Comparison of ENCODE assay signal across 10 mouse cellular contexts in genomic region chr19:57544229-57544879, GRCm38 (mm10).
A peak's percentile ranks its signal among the peaks of the same experiment; 100 is the strongest.
DNase-seq lines count a peak whose midpoint lies in the region; ATAC-seq lines count a peak whose summit lies in the region.
"Had no signal": no experiment of that assay in that cellular context is flagged by ENCODE, and none has a peak within 500 bp of the region (broad histone marks: within the 10 kb centered on the region; RNA-seq: fewer than 3 reads in every experiment).

No protein-coding gene starts in this region.

- H3K4me3 ChIP-seq in forebrain, embryonic 11.5 days (ENCODE audit: low read depth, low read length) = no peak overlapping the region
- no peak overlapping the region for H3K4me3 ChIP-seq in limb, embryonic 15.5 days

- no peaks in the 10 kb centered on the region; the same call in 1 of the 2 replicates for H3K9me3 ChIP-seq in forebrain, embryonic 11.5 days (ENCODE audit: control insufficient read depth, low read length)
- H3K9me3 ChIP-seq in limb, embryonic 15.5 days = no peaks in the 10 kb centered on the region
- H3K9me3 ChIP-seq: heart, embryonic 15.5 days had no signal

- H3K27me3 ChIP-seq in forebrain, embryonic 11.5 days (ENCODE audit: control insufficient read depth, insufficient read depth, low read length) = no peaks in the 10 kb centered on the region
- no peaks in the 10 kb centered on the region for H3K27me3 ChIP-seq in limb, embryonic 15.5 days
- H3K27me3 ChIP-seq: heart, embryonic 15.5 days had no signal

- DNase-seq in cerebellum, postnatal 4 days (ENCODE audit: low spot score in 2 of 2) = no peak
- peak; percentile 42 for DNase-seq in left cerebral cortex, postnatal 4 days
- no peak for DNase-seq in left cerebral cortex, adult 18-20 months (ENCODE audit: low spot score in 2 of 2)
- peak; percentile 34 for DNase-seq in forebrain, embryonic 11.5 days (ENCODE audit: low spot score)
- no peak for DNase-seq in urinary bladder, postnatal 4 days (ENCODE audit: low spot score in 2 of 2)
- no peak for DNase-seq in ovary, postnatal 36 days (ENCODE audit: low spot score)
- DNase-seq: lung, postnatal 36 days had no signal

- 57% methylated on average over 17 of the region's 17 CpGs for WGBS in forebrain, embryonic 11.5 days
- WGBS in limb, embryonic 15.5 days = 38% methylated on average over 17 of the region's 17 CpGs

- no peak overlapping the region for H3K4me2 ChIP-seq in forebrain, embryonic 11.5 days (ENCODE audit: low read depth, low read length, severe bottlenecking)
- peak overlapping the region; percentile 21 for H3K4me2 ChIP-seq in limb, embryonic 15.5 days

- peak; percentile 5; the same call in 1 of the 2 replicates for ATAC-seq in cerebellum, adult (ENCODE audit: insufficient number of reproducible peaks, low FRiP score, low TSS enrichment)
- ATAC-seq in forebrain, embryonic 11.5 days (replicated peaks; ENCODE audit: low FRiP score) = 0 out of 2 replicates have a peak, but pooled peaks have one; percentile 7
- no peak for ATAC-seq in limb, embryonic 15.5 days (ENCODE audit: insufficient number of reproducible peaks, low FRiP score, low TSS enrichment, low read depth)

- 0 out of 2 replicates have a peak overlapping the region, but pooled peaks have one; percentile 26 for H3K27ac ChIP-seq in forebrain, embryonic 11.5 days (ENCODE audit: low read depth, low read length)
- no peak overlapping the region for H3K27ac ChIP-seq in limb, embryonic 15.5 days

- intact Hi-C loops in left cerebral cortex, postnatal 4 days (cut with DNase I) = no loop called here

- no peak overlapping the region for H3K9ac ChIP-seq in forebrain, embryonic 11.5 days (ENCODE audit: low read length)
- no peak overlapping the region for H3K9ac ChIP-seq in limb, embryonic 15.5 days
- H3K9ac ChIP-seq: heart, embryonic 15.5 days had no signal

- peaks cover 8% of the 10 kb centered on the region; the same call in 1 of the 2 replicates for H3K4me1 ChIP-seq in forebrain, embryonic 11.5 days (replicated peaks; ENCODE audit: control insufficient read depth, insufficient read depth, low read length)
- peaks cover 6% of the 10 kb centered on the region for H3K4me1 ChIP-seq in limb, embryonic 15.5 days

- no peaks in the 10 kb centered on the region for H3K36me3 ChIP-seq in forebrain, embryonic 11.5 days (ENCODE audit: control insufficient read depth, insufficient read depth, low read length)
- no peaks in the 10 kb centered on the region for H3K36me3 ChIP-seq in limb, embryonic 15.5 days
- H3K36me3 ChIP-seq: heart, embryonic 15.5 days had no signal

Comparison
In these comparisons a context has a peak if more than half of its experiments do, and no peak if none do; other contexts are left out.
1. DNase-seq: peak in left cerebral cortex, postnatal 4 days (single experiment) and forebrain, embryonic 11.5 days (single experiment); none in cerebellum, postnatal 4 days (0 of 2), left cerebral cortex, adult 18-20 months (0 of 2), urinary bladder, postnatal 4 days (0 of 2) and ovary, postnatal 36 days (single experiment).